Mouse (Mus musculus): ENCODE data around the gene Ift80. TPM values are rescaled to one million over a fixed set of nuclear protein-coding genes. Genes with fewer than 3 reads are reported as not detected.

Ift80 gene
- polyA plus RNA-seq, 1 experiment from 2014 or later, result 1.8 TPM

DNA sequence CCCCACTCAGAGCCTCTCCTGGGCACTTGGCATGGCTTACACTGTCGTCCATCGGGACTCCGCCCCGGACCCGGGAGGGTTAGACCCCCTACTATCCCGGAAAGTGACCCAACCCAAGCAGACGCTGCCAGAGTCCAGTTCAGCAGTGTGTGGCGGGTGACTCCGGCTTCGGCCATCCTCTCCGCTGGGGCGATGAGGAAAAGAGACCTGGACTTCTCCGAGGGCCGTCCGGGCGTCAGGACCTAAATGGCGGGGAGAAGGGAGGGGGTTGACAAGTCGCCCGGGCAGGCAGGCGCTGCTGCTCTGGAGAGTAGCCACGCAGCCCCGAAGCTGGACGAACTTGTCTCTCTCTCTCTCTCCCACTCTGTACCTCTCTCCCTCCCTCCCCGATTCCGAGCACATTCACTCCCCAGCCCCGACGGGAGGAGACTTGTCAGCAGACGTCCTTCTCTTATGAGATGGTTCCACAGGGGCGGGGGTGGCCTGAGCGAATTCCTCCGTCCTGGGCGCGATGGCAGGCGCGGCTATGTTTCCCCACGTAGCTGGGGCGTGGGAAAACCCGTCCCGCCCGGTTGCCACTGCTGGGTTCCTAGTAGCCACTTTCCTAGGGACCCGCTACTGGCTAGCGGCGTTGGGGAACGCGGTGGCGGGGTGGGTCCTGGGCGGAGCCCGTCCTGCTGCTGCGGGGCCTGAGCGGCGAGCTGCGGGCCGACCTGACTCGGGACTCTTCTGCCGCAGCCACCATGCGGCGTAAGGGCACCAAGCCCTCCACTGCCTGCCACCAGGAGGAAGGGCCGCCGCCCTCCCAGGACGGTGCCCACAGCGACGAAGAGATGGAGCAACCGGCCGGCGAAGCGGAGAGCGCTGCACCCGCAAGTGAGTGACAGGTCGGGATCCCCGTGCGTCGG lies 1.2 kb upstream of the Ift80 start:
- H3K9ac ChIP-seq (ENCODE audit: low read depth, low read length), result peak overlapping the region; percentile 84
- H3K36me3 ChIP-seq (ENCODE audit: control insufficient read depth, insufficient read depth), result no peaks in the 10 kb centered on the region
- peak overlapping the region; percentile 98 for H3K4me3 ChIP-seq (ENCODE audit: low read depth, low read length)
- H3K9me3 ChIP-seq (ENCODE audit: control insufficient read depth), result no peaks in the 10 kb centered on the region
- WGBS, result under 1% methylated on average over 72 of the region's 72 CpGs
- H3K27me3 ChIP-seq (replicated peaks; ENCODE audit: control insufficient read depth, insufficient read depth, low read length), result no peaks in the 10 kb centered on the region
- TF ChIP-seq CTCF (IDR thresholded peaks at IDR 0.05; ENCODE audit: low read depth), result peak; percentile 50
- peak overlapping the region; percentile 88 for H3K27ac ChIP-seq (ENCODE audit: low read depth, low read length)
- peak; percentile 29 for ATAC-seq
- no peaks in the 10 kb centered on the region; the same call in 1 of the 2 replicates for H3K4me1 ChIP-seq (replicated peaks; ENCODE audit: control insufficient read depth, insufficient read depth, low read length)
- H3K4me2 ChIP-seq (replicated peaks; ENCODE audit: low read depth), result peak overlapping the region; percentile 85

DNA sequence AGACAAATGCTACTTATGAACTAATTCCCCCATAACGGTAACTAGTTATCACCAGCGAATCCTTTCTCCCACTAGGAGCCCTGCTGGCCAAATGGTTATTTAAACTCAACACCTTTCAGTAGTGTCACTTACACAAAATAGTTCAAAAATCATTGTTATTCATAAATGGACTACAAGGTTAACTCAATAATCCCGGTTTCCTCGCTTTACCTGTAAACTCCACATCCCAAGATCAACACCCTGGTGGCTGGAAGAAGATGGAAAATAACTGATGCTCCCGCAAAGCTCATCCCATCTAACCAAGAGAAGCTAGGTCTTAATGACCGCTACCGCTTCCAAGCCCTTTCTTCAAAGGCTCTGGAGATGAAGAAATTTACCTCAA lies 324 bp downstream of the Ift80 start:
- H3K36me3 ChIP-seq (ENCODE audit: control insufficient read depth, insufficient read depth), result no peaks in the 10 kb centered on the region
- ATAC-seq, result 0 out of 2 replicates have a peak, but pooled peaks have one; percentile 1

GRCm38 (mm10) chr3:69002781-69003180 lies 1.6 kb downstream of the Ift80 start:
- no peak for ATAC-seq

More for the DNA sequence above, 324 bp downstream of the Ift80 start:
- Histone ChIP-seq H3K4me1 (replicated peaks; ENCODE audit: control insufficient read depth, insufficient read depth, low read length) (no peaks in the 10 kb centered on the region; the same call in 1 of the 2 replicates), H3K27me3 (replicated peaks; ENCODE audit: control insufficient read depth, insufficient read depth, low read length) (no peaks in the 10 kb centered on the region), H3K4me3 (ENCODE audit: low read depth, low read length) (peak overlapping the region; percentile 98), H3K27ac (ENCODE audit: low read depth, low read length) (no peak overlapping the region), H3K9ac (ENCODE audit: low read depth, low read length) (0 out of 2 replicates have a peak overlapping the region, but pooled peaks have one; percentile 5), H3K4me2 (replicated peaks; ENCODE audit: low read depth) (peak overlapping the region; percentile 59), H3K9me3 (ENCODE audit: control insufficient read depth) (no peaks in the 10 kb centered on the region)
- peak; percentile 33 for TF ChIP-seq CTCF (IDR thresholded peaks at IDR 0.05; ENCODE audit: low read depth)
- WGBS, result under 1% methylated on average over 7 of the region's 7 CpGs

DNA sequence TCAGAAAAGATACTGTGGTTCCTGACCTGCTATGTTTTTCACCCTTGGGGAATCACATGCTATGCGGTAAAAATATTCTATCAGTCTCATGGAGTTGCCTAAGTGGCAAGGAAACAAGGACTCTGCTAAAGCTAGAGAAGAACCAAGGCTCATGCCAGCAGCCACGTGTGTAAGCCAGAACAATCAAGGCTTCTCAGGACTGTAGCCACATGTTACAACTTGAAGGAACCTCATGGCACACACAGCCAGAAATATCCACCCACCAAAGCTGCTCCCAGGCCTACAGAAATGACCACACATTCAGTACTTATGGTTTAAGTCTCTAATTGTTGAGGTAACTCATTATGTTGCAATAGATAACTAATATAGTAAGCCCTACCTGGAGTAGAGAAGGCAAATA lies 17.8 kb downstream of the Ift80 start:
- ATAC-seq, result no peak
- no peak for TF ChIP-seq CTCF (IDR thresholded peaks at IDR 0.05; ENCODE audit: low read depth)

More at GRCm38 (mm10) chr3:69002781-69003180, 1.6 kb downstream of the Ift80 start:
- Histone ChIP-seq H3K9me3 (ENCODE audit: control insufficient read depth) (no peaks in the 10 kb centered on the region), H3K4me2 (replicated peaks; ENCODE audit: low read depth) (no peak overlapping the region), H3K4me3 (ENCODE audit: low read depth, low read length) (no peak overlapping the region), H3K9ac (ENCODE audit: low read depth, low read length) (no peak overlapping the region), H3K36me3 (ENCODE audit: control insufficient read depth, insufficient read depth) (no peaks in the 10 kb centered on the region), H3K4me1 (replicated peaks; ENCODE audit: control insufficient read depth, insufficient read depth, low read length) (no peaks in the 10 kb centered on the region; the same call in 1 of the 2 replicates), H3K27me3 (replicated peaks; ENCODE audit: control insufficient read depth, insufficient read depth, low read length) (no peaks in the 10 kb centered on the region), H3K27ac (ENCODE audit: low read depth, low read length) (no peak overlapping the region)
- 84% methylated on average over 4 of the region's 4 CpGs for WGBS
- peak; percentile 41 for TF ChIP-seq CTCF (IDR thresholded peaks at IDR 0.05; ENCODE audit: low read depth)

GRCm38 (mm10) chr3:68980898-68981297 lies 23.5 kb downstream of the Ift80 start:
- no peak for ATAC-seq
- Histone ChIP-seq H3K4me1 (replicated peaks; ENCODE audit: control insufficient read depth, insufficient read depth, low read length) (no peaks in the 10 kb centered on the region), H3K9ac (ENCODE audit: low read depth, low read length) (no peak overlapping the region), H3K36me3 (ENCODE audit: control insufficient read depth, insufficient read depth) (no peaks in the 10 kb centered on the region), H3K4me3 (ENCODE audit: low read depth, low read length) (no peak overlapping the region), H3K4me2 (replicated peaks; ENCODE audit: low read depth) (no peak overlapping the region), H3K27ac (ENCODE audit: low read depth, low read length) (no peak overlapping the region), H3K27me3 (replicated peaks; ENCODE audit: control insufficient read depth, insufficient read depth, low read length) (no peaks in the 10 kb centered on the region), H3K9me3 (ENCODE audit: control insufficient read depth) (no peaks in the 10 kb centered on the region)
- WGBS, result 63% methylated on average over 9 of the region's 9 CpGs
- TF ChIP-seq CTCF (IDR thresholded peaks at IDR 0.05; ENCODE audit: low read depth), result no peak

More for the DNA sequence above, 17.8 kb downstream of the Ift80 start:
- no peaks in the 10 kb centered on the region for H3K9me3 ChIP-seq (ENCODE audit: control insufficient read depth)
- H3K4me1 ChIP-seq (replicated peaks; ENCODE audit: control insufficient read depth, insufficient read depth, low read length), result no peaks in the 10 kb centered on the region
- no peaks in the 10 kb centered on the region for H3K27me3 ChIP-seq (replicated peaks; ENCODE audit: control insufficient read depth, insufficient read depth, low read length)
- H3K27ac ChIP-seq (ENCODE audit: low read depth, low read length), result no peak overlapping the region
- peaks cover 5% of the 10 kb centered on the region; the same call in 1 of the 2 replicates for H3K36me3 ChIP-seq (ENCODE audit: control insufficient read depth, insufficient read depth)
- WGBS, result 88% methylated on average over 2 of the region's 2 CpGs
- no peak overlapping the region for H3K4me3 ChIP-seq (ENCODE audit: low read depth, low read length)
- H3K9ac ChIP-seq (ENCODE audit: low read depth, low read length), result no peak overlapping the region
- no peak overlapping the region for H3K4me2 ChIP-seq (replicated peaks; ENCODE audit: low read depth)

DNA sequence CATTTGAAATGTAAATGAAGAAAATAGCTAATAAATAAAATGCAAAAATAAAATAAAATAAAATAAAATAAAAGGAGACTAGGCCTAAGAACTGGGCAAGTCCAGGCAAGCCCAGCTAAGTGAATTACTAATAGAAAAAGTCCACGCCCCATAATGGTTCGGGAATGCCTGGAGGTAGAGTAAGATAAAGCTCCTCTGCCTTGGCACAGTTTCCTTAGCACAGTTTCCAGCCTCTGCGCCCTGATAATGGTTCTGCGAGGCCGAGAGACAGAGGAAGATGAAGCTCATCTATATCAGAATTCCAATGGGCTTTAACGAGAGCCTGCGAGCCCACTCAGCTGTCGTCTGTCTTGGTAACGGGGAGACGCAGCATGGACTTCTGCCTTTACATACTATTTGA lies 25.2 kb downstream of the Ift80 start:
- no peaks in the 10 kb centered on the region for H3K9me3 ChIP-seq (ENCODE audit: control insufficient read depth)
- H3K27ac ChIP-seq (ENCODE audit: low read depth, low read length), result no peak overlapping the region
- H3K4me1 ChIP-seq (replicated peaks; ENCODE audit: control insufficient read depth, insufficient read depth, low read length), result no peaks in the 10 kb centered on the region
- 92% methylated on average over 10 of the region's 10 CpGs for WGBS
- H3K4me2 ChIP-seq (replicated peaks; ENCODE audit: low read depth), result no peak overlapping the region
- no peak for ATAC-seq
- TF ChIP-seq CTCF (IDR thresholded peaks at IDR 0.05; ENCODE audit: low read depth), result no peak
- no peak overlapping the region for H3K4me3 ChIP-seq (ENCODE audit: low read depth, low read length)
- no peaks in the 10 kb centered on the region for H3K27me3 ChIP-seq (replicated peaks; ENCODE audit: control insufficient read depth, insufficient read depth, low read length)
- H3K36me3 ChIP-seq (ENCODE audit: control insufficient read depth, insufficient read depth), result no peaks in the 10 kb centered on the region
- no peak overlapping the region for H3K9ac ChIP-seq (ENCODE audit: low read depth, low read length)

Measured in intestine, postnatal 0 days (tissue).